Mouse (Mus musculus) midbrain, embryonic 15.5 days (tissue): ENCODE data around the gene Etl4. TPM values are rescaled to one million over a fixed set of nuclear protein-coding genes. Genes with fewer than 3 reads are reported as not detected.

ENCODE experiments used
- ATAC-seq: fragments of 200-750 bp; cut with Nextera tagmentation; replicated peaks from 2 replicates; pipeline ENCODE4 v1.8.0; 2017; ENCODE audit warnings: moderate TSS enrichment
- H3K27ac ChIP-seq: fragments of 300-500 bp; sonication (generic); 2 replicates; pipeline ENCODE4 v1.5.1; 2015; ENCODE audit warnings: mild to moderate bottlenecking, inconsistent platforms
- H3K27me3 ChIP-seq: fragments of 300-500 bp; sonication (generic); replicated peaks from 2 replicates; pipeline ENCODE4 v1.6.1; 2015; ENCODE audit warnings: inconsistent platforms
- H3K36me3 ChIP-seq: fragments of 300-500 bp; sonication (generic); replicated peaks from 2 replicates; pipeline ENCODE4 v1.6.1; 2015; ENCODE audit warnings: inconsistent platforms
- H3K4me1 ChIP-seq: fragments of 300-500 bp; sonication (generic); 2 replicates; pipeline ENCODE4 v1.6.1; 2015; ENCODE audit warnings: inconsistent platforms
- H3K4me2 ChIP-seq: fragments of 300-500 bp; sonication (generic); 2 replicates; pipeline ENCODE4 v1.6.1; 2015; ENCODE audit warnings: inconsistent platforms, mild to moderate bottlenecking, moderate library complexity
- H3K4me3 ChIP-seq: fragments of 300-500 bp; sonication (generic); 2 replicates; pipeline ENCODE4 v1.5.1; 2015; ENCODE audit warnings: mild to moderate bottlenecking, inconsistent platforms
- H3K9ac ChIP-seq: fragments of 300-500 bp; sonication (generic); 2 replicates; pipeline ENCODE4 v1.6.1; 2015; ENCODE audit warnings: mild to moderate bottlenecking, inconsistent platforms
- H3K9me3 ChIP-seq: fragments of 300-500 bp; sonication (generic); 2 replicates; pipeline ENCODE4 v1.6.1; 2016; ENCODE audit warnings: inconsistent platforms
- WGBS: fragments of 180-500 bp; shearing (Covaris S2); methylation state at CpG from one replicate; pipeline ENCODE4 v1.1.7; 2015; ENCODE audit warnings: mixed read lengths; 5-methylcytosine and 5-hydroxymethylcytosine counted together
- polyA plus RNA-seq: library from polyadenylated mRNA; unstranded; fragments of >200 nt; fragmentation: Nextera tagmentation; extraction: Ambion mirVana; gene quantifications from 2 replicates; pipeline ENCODE4 v1.2.1, GENCODE M21; 2015

Etl4 gene
- polyA plus RNA-seq, 1 experiment from 2014 or later, result 3.1 TPM

DNA sequence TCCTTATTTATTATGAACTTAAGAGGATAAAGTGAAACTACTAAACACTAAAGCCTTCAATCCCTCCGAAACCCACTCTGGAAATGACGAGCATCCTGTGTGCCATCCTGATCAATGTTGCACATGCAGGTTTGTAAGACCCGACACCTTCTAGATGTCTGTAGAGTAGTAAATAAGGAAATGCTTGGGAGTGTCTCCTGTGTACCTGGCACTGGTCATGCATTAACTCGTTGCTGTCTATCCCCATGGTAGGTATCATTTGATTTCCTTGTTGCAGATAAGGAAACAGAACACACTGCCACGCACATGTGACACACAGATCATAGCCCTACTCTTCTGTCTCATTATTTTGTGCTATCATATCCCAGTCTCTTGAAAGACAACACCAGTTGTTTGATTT lies 851.7 kb downstream of the Etl4 start:
- Histone ChIP-seq H3K4me3 (no peak overlapping the region), H3K27me3 (no peaks in the 10 kb centered on the region), H3K4me2 (no peak overlapping the region), H3K9ac (no peak overlapping the region), H3K9me3 (no peaks in the 10 kb centered on the region), H3K4me1 (no peaks in the 10 kb centered on the region), H3K36me3 (no peaks in the 10 kb centered on the region), H3K27ac (no peak overlapping the region)
- peak; percentile 33; the same call in 1 of the 2 replicates for ATAC-seq
- 85% methylated on average over 5 of the region's 5 CpGs for WGBS

- Histone ChIP-seq H3K36me3 (no peaks in the 10 kb centered on the region), H3K4me1 (no peaks in the 10 kb centered on the region), H3K9ac (no peak overlapping the region), H3K27me3 (no peaks in the 10 kb centered on the region), H3K27ac (no peak overlapping the region), H3K4me2 (no peak overlapping the region), H3K4me3 (no peak overlapping the region), H3K9me3 (no peaks in the 10 kb centered on the region)
- 66% methylated on average over 3 of the region's 3 CpGs for WGBS
- ATAC-seq, result peak; percentile 71; the same call in 1 of the 2 replicates
Observed at GRCm38 (mm10) chr2:20761751-20762150, 852.2 kb downstream of the Etl4 start.

- no peak overlapping the region for H3K27ac ChIP-seq
- ATAC-seq, result no peak
Observed at GRCm38 (mm10) chr2:20763511-20764212, 854.1 kb downstream of the Etl4 start.

DNA sequence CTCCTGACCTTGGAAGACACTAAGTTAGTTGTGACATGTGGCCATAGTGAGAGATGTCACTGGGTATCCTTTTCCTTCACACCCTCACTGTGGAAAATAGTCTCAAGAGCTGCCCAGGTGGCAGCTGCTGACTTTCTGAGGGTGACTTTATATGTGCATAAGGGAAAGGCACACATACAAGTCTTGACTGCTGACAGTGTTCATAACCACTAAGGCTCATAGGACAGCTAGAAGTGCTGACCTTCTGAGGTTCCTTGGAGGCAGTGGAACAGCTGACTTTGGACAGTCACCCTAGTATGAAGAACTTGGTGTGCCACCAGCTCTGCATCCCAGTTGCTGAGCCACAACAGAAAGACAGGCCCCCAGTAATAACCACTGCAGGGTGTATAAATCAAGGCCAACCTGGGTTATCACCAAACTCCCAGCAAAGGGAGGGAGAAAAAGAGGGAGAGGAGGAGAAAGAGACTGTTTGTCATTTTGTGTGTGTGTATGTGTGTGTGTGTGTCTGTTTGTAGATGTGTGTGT lies 855.0 kb downstream of the Etl4 start:
- no peak overlapping the region for H3K9ac ChIP-seq
- no peak overlapping the region for H3K27ac ChIP-seq
- H3K27me3 ChIP-seq, result no peaks in the 10 kb centered on the region
- no peak overlapping the region for H3K4me2 ChIP-seq
- H3K9me3 ChIP-seq, result no peaks in the 10 kb centered on the region
- H3K4me3 ChIP-seq, result no peak overlapping the region
- no peaks in the 10 kb centered on the region for H3K4me1 ChIP-seq
- no peak for ATAC-seq
- no peaks in the 10 kb centered on the region for H3K36me3 ChIP-seq

More at GRCm38 (mm10) chr2:20763511-20764212, 854.1 kb downstream of the Etl4 start:
- Histone ChIP-seq H3K27me3 (no peaks in the 10 kb centered on the region), H3K9me3 (no peaks in the 10 kb centered on the region), H3K4me1 (no peaks in the 10 kb centered on the region), H3K9ac (no peak overlapping the region), H3K4me3 (no peak overlapping the region), H3K4me2 (no peak overlapping the region), H3K36me3 (no peaks in the 10 kb centered on the region)
- WGBS, result 74% methylated on average over 4 of the region's 4 CpGs

GRCm38 (mm10) chr2:20768681-20769080 lies 859.1 kb downstream of the Etl4 start:
- Histone ChIP-seq H3K36me3 (no peaks in the 10 kb centered on the region), H3K4me2 (no peak overlapping the region), H3K27me3 (no peaks in the 10 kb centered on the region), H3K27ac (no peak overlapping the region), H3K4me1 (no peaks in the 10 kb centered on the region), H3K9ac (no peak overlapping the region), H3K4me3 (no peak overlapping the region), H3K9me3 (no peaks in the 10 kb centered on the region)
- no peak for ATAC-seq
- WGBS, result 64% methylated on average over 5 of the region's 5 CpGs

DNA sequence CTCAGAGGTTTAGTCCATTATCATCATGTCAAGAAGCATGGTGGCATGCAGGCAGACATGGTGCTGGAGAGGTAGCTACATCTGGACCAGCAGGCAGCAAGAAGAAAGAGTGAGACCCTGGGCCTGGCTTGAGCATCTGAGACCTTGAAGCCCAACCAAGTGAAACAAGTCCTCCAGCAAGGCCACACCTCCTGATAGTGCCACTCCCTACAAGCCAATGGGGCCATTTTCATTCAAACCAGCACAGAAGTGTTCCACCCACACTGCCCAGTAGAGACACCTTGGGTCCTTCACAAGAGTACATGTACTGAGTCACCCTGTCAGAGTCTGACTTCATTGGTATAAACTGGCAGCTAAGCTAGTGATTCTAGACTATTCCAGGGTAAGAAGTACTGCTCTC lies 860.6 kb downstream of the Etl4 start:
- H3K9me3 ChIP-seq, result no peaks in the 10 kb centered on the region
- no peak overlapping the region for H3K9ac ChIP-seq
- H3K36me3 ChIP-seq, result no peaks in the 10 kb centered on the region
- no peak overlapping the region for H3K4me3 ChIP-seq
- no peak for ATAC-seq
- no peaks in the 10 kb centered on the region for H3K27me3 ChIP-seq
- no peak overlapping the region for H3K27ac ChIP-seq
- H3K4me1 ChIP-seq, result no peaks in the 10 kb centered on the region
- no peak overlapping the region for H3K4me2 ChIP-seq

DNA sequence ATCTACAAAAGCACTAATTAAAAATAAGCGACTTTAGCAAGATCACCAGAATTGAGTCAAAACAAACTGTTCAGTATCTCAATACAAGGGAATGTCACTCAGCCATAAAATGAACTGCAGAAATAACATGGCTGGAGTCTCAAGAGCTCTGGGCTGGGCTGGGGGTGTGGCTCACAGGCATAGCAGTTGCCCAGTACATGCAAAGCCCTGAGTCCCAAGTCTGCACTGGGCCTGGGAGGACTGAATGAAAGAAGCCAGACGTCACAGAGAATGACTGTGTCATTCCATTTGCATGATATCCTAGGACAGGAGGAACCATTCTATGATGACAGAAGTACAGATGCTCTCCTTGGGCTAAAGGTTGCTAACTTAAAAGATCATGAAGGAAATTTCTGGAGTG lies 864.9 kb downstream of the Etl4 start:
- Histone ChIP-seq H3K27ac (no peak overlapping the region), H3K36me3 (no peaks in the 10 kb centered on the region), H3K27me3 (no peaks in the 10 kb centered on the region), H3K9me3 (no peaks in the 10 kb centered on the region), H3K4me2 (no peak overlapping the region), H3K4me3 (no peak overlapping the region), H3K4me1 (no peaks in the 10 kb centered on the region), H3K9ac (no peak overlapping the region)
- WGBS, result 76% methylated on average over 2 of the region's 2 CpGs
- no peak for ATAC-seq

DNA sequence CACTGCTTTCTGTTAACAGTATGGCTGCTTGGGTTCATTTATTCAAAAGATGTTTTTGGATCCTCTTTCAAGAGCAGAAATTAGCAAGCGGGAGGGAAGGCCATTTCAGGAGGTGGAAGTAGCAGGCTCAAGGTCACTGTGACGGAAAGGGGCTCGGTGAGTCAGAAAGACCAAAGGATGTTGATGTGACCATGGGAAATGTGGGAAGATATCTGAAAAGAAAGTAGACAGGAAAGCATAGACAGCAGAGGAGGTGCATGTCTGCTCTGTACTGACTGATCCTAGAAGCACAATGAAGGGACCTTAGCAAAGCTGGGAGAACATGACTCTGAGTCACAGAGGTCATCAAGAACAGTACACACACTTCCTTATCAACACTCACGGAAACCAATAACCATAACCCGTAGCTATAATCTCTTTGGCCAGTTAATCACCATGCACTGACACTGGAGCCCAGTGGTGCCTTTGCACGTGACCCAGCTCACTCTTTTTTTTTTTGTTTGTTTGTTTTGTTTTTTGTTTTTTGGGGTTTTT lies 866.7 kb downstream of the Etl4 start:
- H3K27ac ChIP-seq, result no peak overlapping the region
- no peak overlapping the region for H3K4me2 ChIP-seq
- no peak for ATAC-seq
- H3K36me3 ChIP-seq, result no peaks in the 10 kb centered on the region
- H3K9ac ChIP-seq, result no peak overlapping the region
- no peak overlapping the region for H3K4me3 ChIP-seq
- H3K9me3 ChIP-seq, result no peaks in the 10 kb centered on the region
- no peaks in the 10 kb centered on the region for H3K4me1 ChIP-seq
- H3K27me3 ChIP-seq, result no peaks in the 10 kb centered on the region
- WGBS, result 93% methylated on average over 6 of the region's 6 CpGs

DNA sequence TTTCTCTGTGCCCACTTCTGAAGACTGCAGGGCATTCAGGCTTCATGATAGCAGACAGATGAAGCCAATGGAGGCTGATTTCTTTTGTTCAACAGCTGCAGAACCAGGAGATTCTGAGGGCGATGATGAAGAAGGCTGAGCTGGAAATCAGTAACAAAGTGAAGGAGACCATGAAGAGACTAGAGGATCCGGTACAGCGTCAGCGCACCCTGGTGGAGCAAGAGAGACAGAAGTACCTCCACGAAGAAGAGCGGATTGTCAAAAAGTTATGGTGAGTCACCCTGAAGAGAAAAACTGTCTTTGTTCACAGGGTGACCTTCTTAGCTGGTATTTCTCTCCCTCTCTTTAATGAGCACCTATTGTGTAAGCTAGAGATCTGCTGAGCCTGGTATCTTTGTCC lies 868.4 kb downstream of the Etl4 start:
- Histone ChIP-seq H3K4me1 (no peaks in the 10 kb centered on the region), H3K9ac (no peak overlapping the region), H3K27ac (no peak overlapping the region), H3K4me2 (no peak overlapping the region), H3K36me3 (no peaks in the 10 kb centered on the region), H3K4me3 (no peak overlapping the region), H3K27me3 (no peaks in the 10 kb centered on the region), H3K9me3 (no peaks in the 10 kb centered on the region)
- ATAC-seq, result no peak
- 81% methylated on average over 6 of the region's 6 CpGs for WGBS

DNA sequence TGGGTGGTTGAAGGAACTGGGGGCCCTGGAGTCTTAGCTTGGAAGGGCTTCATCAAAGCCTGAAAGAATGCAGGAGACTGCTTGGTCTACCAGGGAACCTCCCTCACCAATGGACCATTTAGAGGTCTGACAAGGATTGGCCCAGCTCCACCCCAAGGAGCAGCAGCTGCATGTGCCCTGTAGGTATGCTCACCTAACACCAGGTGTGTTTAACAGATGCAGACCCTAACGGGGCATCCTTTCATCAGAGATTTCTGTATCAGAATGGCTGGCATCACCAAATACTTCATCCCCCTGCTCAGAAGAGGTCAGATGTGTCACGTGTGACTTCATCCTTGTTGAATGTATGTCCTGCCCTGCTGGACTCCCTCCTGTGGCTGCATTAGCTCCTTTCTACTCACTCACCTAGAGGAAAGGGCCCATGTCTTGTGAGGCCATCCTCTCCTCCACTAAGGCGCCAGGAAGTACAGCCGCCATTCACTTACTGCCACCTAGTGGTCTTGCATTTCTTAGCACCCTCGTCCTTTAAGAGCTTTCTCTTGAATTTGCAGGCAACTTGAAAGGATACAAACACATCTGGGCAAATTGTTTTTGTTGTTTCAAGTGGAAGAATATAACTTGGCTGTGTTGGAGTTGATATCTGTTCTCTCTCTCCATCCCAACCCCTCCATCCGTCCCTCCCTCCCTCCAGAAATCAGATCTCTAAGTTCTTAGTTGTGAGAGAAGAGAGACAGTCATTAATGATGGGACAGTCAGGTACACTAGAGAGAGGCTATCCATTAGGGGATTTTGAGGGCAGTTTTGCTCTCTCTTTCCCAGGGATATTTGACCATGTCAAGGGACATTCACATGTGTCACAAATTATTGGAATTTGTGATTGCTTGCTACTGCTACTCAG lies 870.2 kb downstream of the Etl4 start:
- peak; percentile 90 for ATAC-seq
- no peaks in the 10 kb centered on the region for H3K36me3 ChIP-seq
- H3K4me3 ChIP-seq, result no peak overlapping the region
- WGBS, result 36% methylated on average over 6 of the region's 6 CpGs
- H3K4me2 ChIP-seq, result no peak overlapping the region
- no peaks in the 10 kb centered on the region for H3K27me3 ChIP-seq
- H3K9ac ChIP-seq, result no peak overlapping the region
- no peaks in the 10 kb centered on the region for H3K9me3 ChIP-seq
- no peaks in the 10 kb centered on the region for H3K4me1 ChIP-seq
- no peak overlapping the region for H3K27ac ChIP-seq

- 55% methylated on average over 8 of the region's 8 CpGs for WGBS
- Histone ChIP-seq H3K27ac (no peak overlapping the region), H3K4me1 (no peaks in the 10 kb centered on the region), H3K9me3 (no peaks in the 10 kb centered on the region), H3K9ac (no peak overlapping the region), H3K36me3 (no peaks in the 10 kb centered on the region), H3K4me3 (no peak overlapping the region), H3K27me3 (no peaks in the 10 kb centered on the region), H3K4me2 (no peak overlapping the region)
- no peak for ATAC-seq
Observed at GRCm38 (mm10) chr2:20801236-20801890, 891.8 kb downstream of the Etl4 start.

- no peak overlapping the region for H3K4me2 ChIP-seq
- no peak for ATAC-seq
- no peaks in the 10 kb centered on the region for H3K36me3 ChIP-seq
- no peak overlapping the region for H3K9ac ChIP-seq
- 85% methylated on average over 8 of the region's 8 CpGs for WGBS
- H3K27me3 ChIP-seq, result no peaks in the 10 kb centered on the region
- H3K9me3 ChIP-seq, result no peaks in the 10 kb centered on the region
- H3K27ac ChIP-seq, result no peak overlapping the region
- no peak overlapping the region for H3K4me3 ChIP-seq
- no peaks in the 10 kb centered on the region for H3K4me1 ChIP-seq
Observed at GRCm38 (mm10) chr2:20811506-20811905, 901.9 kb downstream of the Etl4 start.
